ENCODE assay signal across 10 mouse cellular contexts in the genomic region with DNA sequence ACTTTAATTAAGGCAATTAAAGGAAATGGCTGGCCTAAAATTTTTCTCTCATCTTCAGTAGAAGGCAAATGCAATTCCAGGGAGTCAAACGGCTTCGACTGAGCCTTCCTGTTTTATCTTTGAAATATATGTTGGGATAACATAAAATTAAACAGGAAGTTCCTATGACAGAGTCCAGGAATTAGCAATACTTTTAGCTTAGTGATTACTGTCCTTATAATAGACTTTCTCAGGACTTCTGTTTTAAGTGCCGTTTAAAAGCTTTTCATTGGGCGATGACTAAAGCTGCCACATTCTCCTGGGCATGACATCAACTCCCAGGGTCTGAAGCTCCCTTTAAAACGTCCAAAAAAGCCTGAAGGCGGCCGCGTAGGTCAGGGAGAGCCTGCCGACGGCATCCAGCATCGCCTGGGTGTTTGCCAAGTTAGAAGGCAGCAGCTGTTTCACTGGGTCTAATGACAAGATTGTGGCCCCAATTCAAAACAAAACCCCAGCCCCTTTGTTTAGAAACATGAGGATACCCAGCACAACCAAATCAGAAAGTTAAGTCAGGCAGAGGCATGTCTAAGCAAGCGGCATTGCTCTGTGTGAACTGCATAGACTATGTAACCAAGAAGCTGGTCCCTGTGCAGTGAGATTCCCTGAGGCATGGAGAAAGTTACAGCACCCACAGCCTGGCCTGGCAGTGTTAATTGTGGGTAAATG.
DNase-seq lines count a peak whose midpoint lies in the region; ATAC-seq and TF ChIP-seq lines count a peak whose summit lies in the region.
"Had no signal": no experiment of that assay in that cellular context is flagged by ENCODE, and none has a peak within 500 bp of the region (broad histone marks: within the 10 kb centered on the region; RNA-seq: fewer than 3 reads in every experiment).

No protein-coding gene starts in this region.

- no peak for TF ChIP-seq EP300 in liver, postnatal 0 days (IDR thresholded peaks at IDR 0.05; ENCODE audit: low read depth)

- H3K9me3 ChIP-seq in heart, embryonic 11.5 days (replicated peaks; ENCODE audit: control insufficient read depth, low read length), result no peaks in the 10 kb centered on the region
- H3K9me3 ChIP-seq in heart, embryonic 14.5 days (ENCODE audit: control insufficient read depth, low read length), result no peaks in the 10 kb centered on the region
- H3K9me3 ChIP-seq in lung, embryonic 16.5 days (ENCODE audit: control insufficient read depth, low read length), result no peaks in the 10 kb centered on the region
- H3K9me3 ChIP-seq in liver, postnatal 0 days (ENCODE audit: low read length), result no peaks in the 10 kb centered on the region
- H3K9me3 ChIP-seq: G1E had no signal

- TF ChIP-seq POLR2A in brain, embryonic 14.5 days (IDR thresholded peaks at IDR 0.05; ENCODE audit: borderline replicate concordance, extremely low read depth, insufficient read depth, insufficient read length, poor library complexity, severe bottlenecking), result no peak

- H3K9ac ChIP-seq in heart, embryonic 11.5 days (ENCODE audit: low read depth, low read length), result no peak overlapping the region
- H3K9ac ChIP-seq in heart, embryonic 14.5 days (ENCODE audit: low read length), result no peak overlapping the region
- H3K9ac ChIP-seq in lung, embryonic 16.5 days (ENCODE audit: low read length), result no peak overlapping the region
- no peak overlapping the region for H3K9ac ChIP-seq in liver, postnatal 0 days (replicated peaks)

- no peak overlapping the region for H3K27ac ChIP-seq in heart, embryonic 11.5 days (ENCODE audit: low read depth, low read length)
- peak overlapping the region; percentile 0 to 39; a peak in 1 of 4 replicates for H3K27ac ChIP-seq in heart, embryonic 14.5 days (replicated peaks in 1 of 2; ENCODE audit: control insufficient read depth in 1 of 2, insufficient read depth in 1 of 2, low read depth in 2 of 2, low read length in 2 of 2)
- peak overlapping the region; percentile 57 for H3K27ac ChIP-seq in lung, embryonic 16.5 days (ENCODE audit: low read length)
- H3K27ac ChIP-seq in liver, postnatal 0 days (ENCODE audit: low read depth), result no peak overlapping the region

- H3K27me3 ChIP-seq in heart, embryonic 11.5 days (ENCODE audit: control insufficient read depth, insufficient read depth, low read length), result no peaks in the 10 kb centered on the region
- H3K27me3 ChIP-seq in heart, embryonic 14.5 days (ENCODE audit: control insufficient read depth, insufficient read depth, low read length), result no peaks in the 10 kb centered on the region
- no peaks in the 10 kb centered on the region for H3K27me3 ChIP-seq in lung, embryonic 16.5 days (ENCODE audit: control insufficient read depth, insufficient read depth, low read depth, low read length)
- no peaks in the 10 kb centered on the region for H3K27me3 ChIP-seq in liver, postnatal 0 days (ENCODE audit: insufficient read depth, low read length)

- H3K4me2 ChIP-seq in heart, embryonic 11.5 days, result no peak overlapping the region
- no peak overlapping the region for H3K4me2 ChIP-seq in heart, embryonic 14.5 days (ENCODE audit: low read length)
- H3K4me2 ChIP-seq in lung, embryonic 16.5 days (ENCODE audit: low read depth, low read length), result peak overlapping the region; percentile 25; the same call in 1 of the 2 replicates
- H3K4me2 ChIP-seq in liver, postnatal 0 days (ENCODE audit: low read depth, low read length), result no peak overlapping the region

- DNase-seq in heart, adult 8-10 months (ENCODE audit: low spot score), result peak; percentile 6
- peak; percentile 78 for DNase-seq in brain, embryonic 14.5 days (ENCODE audit: low read depth)
- DNase-seq in liver, postnatal 0 days, result no peak
- DNase-seq in T-cell, adult 2 months (ENCODE audit: low spot score), result no peak
- no peak for DNase-seq in ovary, postnatal 36 days (ENCODE audit: low spot score)
- DNase-seq: layer of hippocampus, adult 9-11 months had no signal

- ATAC-seq in heart, embryonic 11.5 days (replicated peaks; ENCODE audit: insufficient number of reproducible peaks, low FRiP score, low TSS enrichment), result no peak
- ATAC-seq in heart, embryonic 14.5 days (ENCODE audit: insufficient number of reproducible peaks, insufficient read depth, low FRiP score, low read depth), result no peak
- ATAC-seq in lung, embryonic 16.5 days (ENCODE audit: low read depth), result peak; percentile 86
- ATAC-seq in liver, postnatal 0 days, result no peak

- no peak overlapping the region for H3K4me3 ChIP-seq in heart, embryonic 11.5 days (ENCODE audit: low read depth, low read length)
- H3K4me3 ChIP-seq in heart, embryonic 14.5 days (ENCODE audit: control insufficient read depth in 1 of 2, insufficient read depth in 1 of 2, low read depth in 1 of 2, low read length in 2 of 2), result no peak overlapping the region
- peak overlapping the region; percentile 8; the same call in 1 of the 2 replicates for H3K4me3 ChIP-seq in lung, embryonic 16.5 days (ENCODE audit: low read length)
- H3K4me3 ChIP-seq in liver, postnatal 0 days (ENCODE audit: low read depth, low read length), result no peak overlapping the region

- no peaks in the 10 kb centered on the region for H3K4me1 ChIP-seq in heart, embryonic 11.5 days (ENCODE audit: control insufficient read depth, insufficient read depth, low read length)
- peaks cover 2 to 6% of the 10 kb centered on the region in 2 experiments; a peak in 1 of 4 replicates for H3K4me1 ChIP-seq in heart, embryonic 14.5 days (ENCODE audit: control insufficient read depth in 2 of 2, insufficient read depth in 2 of 2, low read length in 2 of 2)
- peaks cover 5% of the 10 kb centered on the region; the same call in 1 of the 2 replicates for H3K4me1 ChIP-seq in lung, embryonic 16.5 days (replicated peaks; ENCODE audit: control insufficient read depth, insufficient read depth, low read length)
- no peaks in the 10 kb centered on the region for H3K4me1 ChIP-seq in liver, postnatal 0 days (ENCODE audit: insufficient read depth)

- TF ChIP-seq CTCF in brain, embryonic 14.5 days (IDR thresholded peaks at IDR 0.05; ENCODE audit: borderline replicate concordance, extremely low read depth, insufficient read depth, insufficient read length), result no peak
- no peak for TF ChIP-seq CTCF in liver, postnatal 0 days (IDR thresholded peaks at IDR 0.05; ENCODE audit: low read depth)

- WGBS in heart, embryonic 11.5 days (ENCODE audit: insufficient replicate concordance), result 45% methylated on average over 12 of the region's 12 CpGs
- WGBS in heart, embryonic 14.5 days, result 27% methylated on average over 12 of the region's 12 CpGs
- 23% methylated on average over 12 of the region's 12 CpGs for WGBS in lung, embryonic 16.5 days
- 66% methylated on average over 12 of the region's 12 CpGs for WGBS in liver, postnatal 0 days (ENCODE audit: insufficient replicate concordance)

- H3K36me3 ChIP-seq in heart, embryonic 11.5 days (ENCODE audit: control insufficient read depth, insufficient read depth, low read length), result no peaks in the 10 kb centered on the region
- no peaks in the 10 kb centered on the region for H3K36me3 ChIP-seq in heart, embryonic 14.5 days (ENCODE audit: control insufficient read depth, insufficient read depth, low read length)
- no peaks in the 10 kb centered on the region for H3K36me3 ChIP-seq in lung, embryonic 16.5 days (ENCODE audit: control insufficient read depth, insufficient read depth, low read length)
- H3K36me3 ChIP-seq in liver, postnatal 0 days (replicated peaks; ENCODE audit: insufficient read depth, low read length), result no peaks in the 10 kb centered on the region
- H3K36me3 ChIP-seq: G1E had no signal

Comparison
In these comparisons a context has a peak if more than half of its experiments do, and no peak if none do; other contexts are left out.
1. H3K27ac ChIP-seq: peak in heart, embryonic 14.5 days (2 of 2) and lung, embryonic 16.5 days (single experiment); none in heart, embryonic 11.5 days (single experiment) and liver, postnatal 0 days (single experiment).
2. DNase-seq: peak in heart, adult 8-10 months (single experiment) and brain, embryonic 14.5 days (single experiment); none in liver, postnatal 0 days (single experiment), T-cell, adult 2 months (single experiment) and ovary, postnatal 36 days (single experiment).